Mouse (Mus musculus) right cerebral cortex, adult 2 months (tissue): ENCODE data around the gene Tph1.
A peak's percentile ranks its signal among the peaks of the same experiment; 100 is the strongest.
"Not testable (repeated sequence)": the region's sequence is repeated elsewhere in the genome, so short reads cannot be mapped to it uniquely, and the experiment has no call there.

Source experiments
- DNase-seq, 2 experiments: peaks; one replicate each; pipeline ENCODE4 v3.0.0; 2021 to 2022; ENCODE audit warnings: low spot score in 2 of 2

Gene Tph1

DNA sequence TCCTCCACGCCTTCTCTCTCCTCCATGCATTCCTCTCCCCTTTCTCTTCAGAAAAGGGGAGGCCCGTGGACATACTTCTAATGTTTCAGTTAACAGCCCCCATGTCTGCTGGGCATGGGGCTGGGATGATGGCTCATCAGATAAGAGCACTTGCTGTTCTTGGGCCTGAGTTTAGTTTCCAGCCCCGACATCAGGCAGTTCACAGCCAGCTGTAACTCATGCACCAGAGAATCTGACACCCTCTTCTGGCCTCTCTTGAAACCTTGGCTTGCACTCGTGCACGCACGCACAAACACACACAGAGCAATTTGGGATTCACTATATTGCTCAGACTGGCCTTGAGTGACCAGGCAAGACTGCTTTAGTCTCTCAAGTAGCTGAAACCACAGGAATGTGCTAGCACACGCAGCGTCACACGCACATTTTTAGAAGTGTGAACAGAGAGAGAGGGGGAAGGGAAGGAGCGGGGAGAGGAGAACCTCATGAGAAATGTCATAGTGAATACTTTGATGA is at the start of gene Tph1:
Tph1 (minus strand) TSS at position 378 of the 513 bp plus-strand sequence.
- no peak for DNase-seq

DNA sequence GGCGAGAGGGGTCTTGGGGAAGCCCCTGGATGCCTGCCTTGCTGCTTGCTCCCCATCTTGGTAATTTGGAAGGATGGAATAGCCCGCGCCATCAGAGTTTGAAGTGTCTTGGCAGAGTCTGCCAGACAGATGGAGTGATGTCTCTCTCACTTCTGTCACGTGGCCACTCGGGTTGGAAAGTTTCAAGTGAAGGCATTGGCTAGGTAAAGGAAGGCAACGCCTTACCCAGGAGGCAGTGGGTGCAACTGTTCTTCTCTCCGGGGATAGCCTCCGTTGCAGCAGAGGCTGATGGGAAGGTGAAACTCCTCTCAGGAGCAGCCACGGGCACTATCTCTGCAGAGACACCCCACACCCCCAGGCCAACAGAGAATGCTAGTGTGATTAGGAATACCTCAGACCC is 48.1 kb upstream of the Tph1 start:
- DNase-seq: no peak

DNA sequence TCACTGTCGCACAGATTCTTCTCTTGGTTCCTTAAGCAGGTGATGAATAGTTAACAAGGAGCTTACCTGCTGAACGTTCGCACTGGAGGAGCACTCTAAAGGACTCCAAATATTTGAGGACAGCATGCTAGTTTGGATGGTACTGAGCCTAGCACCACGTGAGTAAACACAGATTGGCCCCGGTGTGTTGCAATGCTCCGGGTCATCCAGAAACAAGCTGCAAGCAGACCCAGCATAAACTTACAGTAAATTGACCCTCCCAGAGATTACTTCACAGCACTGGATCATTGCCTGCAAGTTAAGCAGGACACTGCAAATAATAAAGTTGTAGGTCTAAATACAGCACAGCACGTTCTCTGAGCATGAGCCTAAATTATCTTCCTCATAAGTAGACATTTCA is 47.2 kb upstream of the Tph1 start:
- DNase-seq: no peak

DNA sequence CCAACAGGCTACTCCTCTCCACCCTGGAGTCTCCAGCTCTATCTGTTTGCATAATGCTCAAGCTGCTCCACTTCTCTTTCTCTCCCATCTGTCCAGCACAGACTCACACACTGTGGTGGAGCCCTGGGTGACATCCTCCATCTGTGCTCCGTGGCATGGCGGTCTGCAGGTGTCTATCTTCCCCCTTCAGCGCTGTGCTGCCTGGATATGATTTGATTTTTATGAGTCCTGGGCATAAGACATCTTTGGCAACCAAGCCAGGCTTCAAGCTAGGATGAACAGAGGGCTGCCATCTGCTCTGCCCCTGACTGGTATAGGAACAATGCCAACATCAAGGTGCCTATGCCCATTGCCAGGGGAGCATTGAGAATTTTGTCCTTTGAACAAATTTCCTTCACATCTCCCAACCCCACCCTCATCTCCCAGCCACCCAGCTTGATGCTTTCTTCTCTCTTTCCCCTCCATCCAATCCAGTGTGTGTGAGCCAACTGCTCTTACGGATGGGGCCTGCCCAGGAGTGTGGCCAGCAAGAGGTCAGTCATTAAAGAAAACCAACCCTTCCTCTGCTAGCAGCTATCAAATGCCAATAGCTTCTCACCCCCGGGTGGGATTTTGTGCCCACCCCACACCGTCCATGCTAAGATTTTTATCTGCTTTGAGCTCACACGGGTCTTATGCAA is 46.4 kb upstream of the Tph1 start:
- DNase-seq: no peak

DNA sequence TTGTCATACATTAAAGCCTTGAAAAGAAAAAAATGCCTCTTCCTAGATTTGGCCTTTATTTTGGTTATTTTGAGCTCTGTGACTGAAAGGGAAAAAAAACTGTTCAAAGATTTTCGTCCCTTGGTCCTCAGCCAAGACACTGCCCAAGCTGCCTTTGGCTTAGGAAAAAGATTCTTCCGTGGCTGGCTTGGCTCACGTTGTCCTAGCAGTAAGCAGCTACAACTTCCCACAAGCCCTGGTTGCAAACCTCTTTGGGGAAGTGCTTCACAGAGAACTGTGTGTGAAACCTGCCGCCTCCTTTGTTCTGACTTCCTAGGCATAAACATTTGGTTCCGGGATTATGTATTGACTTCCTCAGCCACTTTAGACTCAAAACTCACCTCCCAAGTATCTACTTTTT is 44.6 kb upstream of the Tph1 start:
- no peak for DNase-seq

DNA sequence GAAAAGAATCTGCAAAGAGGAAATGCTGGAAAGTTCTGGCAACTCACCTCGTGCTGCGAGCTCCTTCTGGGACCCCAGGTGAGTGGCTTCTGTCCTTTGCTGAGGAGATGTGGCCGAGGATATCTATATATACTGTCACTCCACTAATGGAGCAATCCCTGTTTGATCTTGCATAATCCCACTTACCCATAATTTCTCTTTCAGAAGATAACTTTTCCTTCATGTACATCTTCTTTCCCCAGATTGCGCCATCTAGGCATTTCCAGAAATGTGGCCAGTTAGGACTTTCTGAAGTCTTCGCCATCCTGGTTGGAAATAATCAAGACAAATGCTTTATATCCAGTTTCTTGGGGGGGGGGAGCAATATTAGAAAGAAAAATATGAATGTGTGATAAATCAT is 43.3 kb upstream of the Tph1 start, which contains the start of gene Saa3:
Saa3 (minus strand) TSS at position 101 of the 400 bp plus-strand sequence.
- no peak for DNase-seq

DNA sequence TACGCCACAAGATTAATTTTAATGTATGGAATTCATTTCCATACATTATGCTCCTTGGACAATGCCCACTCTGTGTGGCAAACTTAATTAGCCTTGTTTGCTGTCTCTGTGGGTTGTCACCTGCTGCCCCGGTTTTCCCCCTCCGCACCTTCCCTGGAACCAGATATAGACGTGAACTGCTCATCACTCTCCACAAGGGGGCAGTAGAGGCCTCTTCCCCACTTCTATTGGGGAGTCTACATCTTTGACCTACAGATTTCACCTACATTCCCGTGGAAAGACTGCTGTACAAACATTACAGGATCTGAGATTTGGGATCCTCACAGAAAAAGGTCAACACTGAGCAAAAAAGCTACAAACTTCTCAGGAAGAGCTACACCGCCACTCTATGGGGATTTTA is 42.2 kb upstream of the Tph1 start:
- peak; percentile 61 to 74 for DNase-seq

DNA sequence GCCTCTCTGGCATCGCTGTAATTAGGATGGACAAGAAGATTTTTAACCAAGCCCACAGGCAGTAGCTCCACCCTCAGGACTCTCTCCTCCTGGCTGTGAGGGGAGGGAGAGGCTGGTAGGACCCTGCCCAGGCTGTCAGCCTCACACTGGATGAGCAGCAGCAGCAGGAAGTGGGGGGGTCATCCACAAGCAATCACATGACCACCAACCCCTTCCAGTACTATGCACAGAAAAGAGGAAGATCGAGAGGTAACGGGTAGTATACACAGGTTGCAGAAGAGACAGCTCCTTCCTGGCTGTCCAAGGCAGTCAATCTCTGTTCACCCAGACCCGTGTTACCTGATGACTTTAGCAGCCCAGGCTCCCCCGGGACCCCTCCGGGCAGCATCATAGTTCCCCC is 39.9 kb upstream of the Tph1 start:
- DNase-seq: no peak

DNA sequence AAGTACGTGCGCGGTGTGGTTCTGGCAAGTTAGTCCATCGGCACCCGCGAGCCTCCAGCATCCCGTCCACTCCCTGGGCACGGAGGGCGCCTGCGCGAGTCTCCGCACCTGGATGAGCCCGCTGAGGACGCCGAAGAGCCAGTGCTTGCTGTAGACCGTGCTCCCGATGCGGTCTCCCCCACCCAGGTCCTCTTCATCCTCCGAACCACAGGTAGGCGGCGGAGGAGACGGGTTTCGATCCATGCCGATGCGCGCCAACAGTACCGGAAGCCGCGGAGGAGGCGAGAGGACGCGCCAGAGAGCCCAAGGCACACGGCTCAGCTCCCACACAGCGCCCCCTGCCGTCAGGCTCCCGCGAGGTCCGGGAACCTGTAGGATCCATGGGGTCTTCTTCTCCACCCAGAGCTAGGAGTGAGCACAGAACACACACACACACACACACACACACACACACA is 38.1 kb upstream of the Tph1 start, which contains the start of gene Saal1:
Saal1 (minus strand) TSS at position 291 of the 455 bp plus-strand sequence.
- DNase-seq: peak; percentile 77 to 83

DNA sequence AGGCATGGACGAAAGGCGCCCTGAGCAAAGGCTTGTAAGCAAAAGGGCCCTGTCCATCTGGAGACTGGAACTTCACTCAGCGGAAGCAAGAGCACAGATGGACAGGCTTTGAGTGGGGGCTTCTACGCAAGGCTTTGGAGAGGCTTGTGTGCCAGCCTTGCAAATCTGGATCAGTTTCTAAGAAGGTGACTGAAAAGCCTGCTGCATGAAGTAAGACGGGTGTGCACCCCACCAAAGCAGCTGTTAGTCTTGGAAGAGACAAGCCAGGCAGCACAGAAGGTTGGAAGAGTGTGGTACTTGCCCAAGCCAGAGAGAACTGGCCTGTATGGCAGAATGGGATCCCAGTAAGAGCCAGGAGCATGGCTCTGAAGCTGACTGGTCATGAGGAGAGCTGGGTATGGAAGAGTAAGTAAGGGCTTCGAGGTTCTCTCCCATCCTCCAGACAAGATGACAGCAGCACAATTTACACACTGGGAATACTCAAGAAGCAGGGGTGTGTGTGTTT is 28.2 kb upstream of the Tph1 start:
- no peak for DNase-seq

DNA sequence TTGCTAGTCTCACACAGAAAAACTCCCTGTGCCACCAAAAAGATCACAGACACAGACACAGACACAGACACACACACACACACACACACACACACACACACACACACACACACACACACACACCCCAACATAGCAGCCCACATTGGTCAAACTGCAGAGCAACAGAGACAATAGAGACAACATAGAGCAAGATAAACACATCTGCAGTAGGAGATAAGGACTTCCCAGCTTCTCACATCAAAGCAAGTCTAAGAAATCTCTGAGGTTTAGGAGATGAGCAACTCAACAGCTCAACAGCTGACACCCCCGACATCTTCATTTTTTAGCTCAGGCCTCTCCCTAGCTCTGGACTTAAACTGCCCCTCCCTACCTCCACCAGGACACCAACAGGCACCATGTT is 24.4 kb upstream of the Tph1 start:
- no peak for DNase-seq

DNA sequence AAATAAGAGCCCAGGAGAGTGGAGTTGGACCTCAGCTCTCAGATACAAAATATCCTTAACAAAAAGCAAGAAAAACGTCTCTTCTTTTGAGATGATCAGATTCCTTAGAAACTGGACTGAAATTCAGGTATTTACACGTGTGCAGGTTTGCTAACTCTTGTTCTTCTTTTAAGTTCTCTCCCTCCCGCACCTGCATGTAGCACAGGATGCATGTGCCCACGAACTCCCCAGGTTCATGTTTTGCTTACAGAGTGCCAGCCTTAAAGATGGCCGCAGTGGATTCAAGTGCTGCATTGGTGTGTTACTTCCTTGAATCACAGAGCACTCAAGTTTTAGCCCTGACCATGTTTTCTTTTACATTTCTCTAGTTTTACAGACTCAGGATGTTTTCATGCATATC is 14.5 kb upstream of the Tph1 start:
- DNase-seq: no peak

DNA sequence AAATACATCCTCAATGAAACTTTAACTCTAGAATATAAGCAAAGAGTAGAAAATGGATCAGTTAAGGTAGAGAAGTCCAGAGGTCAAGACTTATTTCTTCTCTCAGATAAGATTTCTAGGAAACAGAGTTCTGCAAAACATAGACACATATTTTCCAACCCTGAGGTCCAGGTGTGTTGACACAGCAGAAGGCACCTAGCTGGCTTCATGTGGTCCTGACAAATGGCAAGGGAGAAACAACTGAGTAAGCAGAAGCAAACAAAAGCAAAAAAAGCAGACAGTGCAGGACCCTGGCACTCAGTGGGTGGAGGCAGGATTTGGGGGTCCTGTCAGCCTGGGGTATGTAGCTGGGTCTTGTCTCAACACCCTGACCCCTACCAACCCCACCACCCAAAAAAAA is 8.4 kb upstream of the Tph1 start:
- DNase-seq: no peak

DNA sequence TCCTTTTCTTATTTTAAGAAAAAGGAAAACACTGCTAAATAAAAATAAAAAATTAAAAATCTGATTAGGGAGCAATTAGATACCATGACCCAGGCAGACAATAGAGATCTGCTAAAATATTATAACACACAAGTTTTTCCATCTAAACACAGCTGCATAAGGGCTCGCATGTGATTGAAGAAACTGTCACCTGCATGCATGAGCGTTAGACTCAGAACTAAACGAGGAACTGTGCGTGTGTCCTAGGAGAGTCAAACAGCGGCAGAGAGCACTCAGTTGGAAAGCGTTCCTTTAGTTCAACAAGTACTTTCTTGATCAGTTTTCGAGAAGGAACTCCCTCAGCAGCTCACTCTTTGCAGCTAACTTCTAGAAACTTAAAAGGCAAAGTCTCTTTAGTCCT is 6.7 kb upstream of the Tph1 start:
- not testable (repeated sequence) for DNase-seq

DNA sequence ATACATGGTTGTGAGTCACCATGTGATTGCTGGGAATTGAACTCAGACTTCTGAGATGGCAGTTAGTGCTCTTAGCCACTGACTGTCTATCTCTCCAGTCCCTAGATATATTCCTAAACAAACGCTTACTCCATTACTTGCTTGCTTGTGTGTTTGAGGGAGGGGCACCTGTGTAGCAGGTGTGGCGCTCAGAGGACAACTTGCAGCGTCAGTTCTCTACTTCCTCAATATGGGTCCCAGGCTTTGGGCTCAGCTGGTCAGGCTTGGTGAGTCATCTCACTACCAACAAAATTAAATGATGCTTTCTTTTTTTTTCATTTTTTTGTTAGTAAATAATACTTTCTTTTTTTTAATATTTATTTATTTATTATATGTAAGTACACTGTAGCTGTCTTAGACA is 6.1 kb upstream of the Tph1 start:
- DNase-seq: no peak

DNA sequence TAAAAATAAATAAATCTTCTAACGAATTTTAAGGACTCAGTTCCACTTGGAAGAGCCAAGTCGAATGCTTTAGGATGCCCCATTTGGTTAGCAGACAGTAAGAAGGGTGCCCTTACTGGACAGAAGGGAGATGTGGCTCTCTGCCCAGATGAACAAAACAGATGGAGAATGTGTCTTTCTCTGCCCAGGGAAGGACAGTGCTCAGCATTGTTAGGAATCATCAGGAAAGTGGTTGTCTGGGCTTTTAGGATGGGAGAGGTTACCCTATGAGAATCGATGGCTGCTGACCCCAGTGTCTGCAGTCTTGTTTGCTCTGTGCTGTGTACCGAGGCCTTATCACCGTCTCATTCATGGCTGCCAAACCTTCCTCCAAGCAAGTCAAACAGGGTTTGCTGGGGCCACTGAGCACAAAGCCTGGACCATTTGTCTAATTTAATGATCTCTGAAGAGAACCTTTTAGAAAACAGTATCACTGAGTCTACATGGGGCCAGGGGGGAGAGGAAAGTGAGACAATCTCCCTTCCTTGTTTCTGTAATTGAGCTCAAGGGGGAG is 4.5 kb upstream of the Tph1 start:
- DNase-seq: no peak

DNA sequence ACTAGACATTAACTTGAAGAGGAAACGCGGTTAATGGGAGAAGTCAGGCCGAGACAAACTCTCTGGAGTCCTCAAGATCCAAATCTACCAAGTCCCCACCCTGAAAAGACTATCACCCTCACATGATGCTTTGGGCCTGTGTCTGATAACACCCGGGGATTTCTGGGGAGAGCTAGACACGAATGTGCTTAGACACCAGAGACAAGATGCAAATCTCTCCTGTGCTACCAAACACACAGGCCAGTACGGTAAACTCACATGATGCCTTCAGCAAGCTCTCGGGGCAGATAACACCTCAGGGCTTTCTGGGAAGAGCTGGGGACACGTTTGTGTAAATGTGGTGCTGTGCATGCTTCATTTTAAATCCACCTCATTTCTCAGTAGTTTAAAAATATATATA is 3.5 kb upstream of the Tph1 start:
- DNase-seq: no peak

DNA sequence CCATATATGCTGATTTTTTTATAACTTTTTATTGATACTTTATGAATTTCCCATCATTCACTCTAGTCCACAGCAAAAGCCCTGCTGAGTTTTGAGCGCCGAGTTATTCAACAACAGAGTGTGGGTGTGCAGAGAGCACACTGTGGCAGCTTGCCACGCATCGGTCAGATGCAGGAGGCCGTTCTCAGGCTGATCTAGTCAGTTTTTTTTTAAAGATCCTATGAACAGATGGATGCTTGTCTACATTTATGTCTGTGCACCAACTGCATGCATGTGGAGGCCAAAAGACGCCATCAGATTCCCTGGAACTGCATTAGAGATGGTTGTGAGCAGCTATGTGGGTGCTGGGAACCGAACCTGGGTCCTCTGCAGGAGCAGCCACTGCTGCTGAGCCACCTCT is 2.7 kb upstream of the Tph1 start:
- DNase-seq: no peak

DNA sequence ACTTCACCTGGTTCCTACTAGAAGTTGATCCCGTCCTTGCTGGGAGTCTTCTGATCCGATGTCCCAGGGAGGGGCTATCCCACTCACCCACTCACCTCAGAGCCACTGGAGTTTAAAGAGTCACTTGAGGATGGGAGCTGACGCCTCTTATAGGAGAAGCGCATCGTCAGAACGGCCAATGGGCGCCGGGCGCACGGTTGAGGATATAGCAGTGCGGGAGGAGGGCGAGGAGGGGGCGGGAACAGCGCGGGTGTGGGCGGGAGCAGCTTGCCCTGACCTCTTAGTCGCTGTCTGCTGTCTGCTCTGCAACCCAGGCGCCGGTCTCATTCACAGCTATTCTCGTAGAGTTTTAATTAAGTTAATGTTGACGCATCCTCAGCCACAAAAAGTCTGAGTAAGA is 5.1 kb downstream of the Tph1 start:
- DNase-seq: no peak

DNA sequence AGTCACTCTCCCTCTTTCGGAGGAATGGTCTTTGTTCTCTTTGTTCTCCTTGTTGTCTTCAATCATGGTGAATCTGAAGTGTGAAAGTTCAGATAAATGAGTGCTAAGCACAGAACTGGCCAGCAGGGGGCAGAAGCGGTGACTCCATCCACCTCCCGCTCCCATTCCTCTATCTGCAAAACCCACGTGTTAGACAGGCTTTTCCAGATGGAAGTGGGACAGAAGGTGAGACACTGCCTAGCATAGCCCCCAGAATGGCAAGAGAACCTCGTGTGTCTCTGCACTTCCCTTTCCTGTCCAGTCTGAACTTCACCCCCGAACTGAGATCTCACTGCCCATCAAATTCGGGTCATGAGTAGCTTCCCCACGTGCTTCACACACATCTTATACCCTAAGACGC is 7.1 kb downstream of the Tph1 start:
- no peak for DNase-seq

DNA sequence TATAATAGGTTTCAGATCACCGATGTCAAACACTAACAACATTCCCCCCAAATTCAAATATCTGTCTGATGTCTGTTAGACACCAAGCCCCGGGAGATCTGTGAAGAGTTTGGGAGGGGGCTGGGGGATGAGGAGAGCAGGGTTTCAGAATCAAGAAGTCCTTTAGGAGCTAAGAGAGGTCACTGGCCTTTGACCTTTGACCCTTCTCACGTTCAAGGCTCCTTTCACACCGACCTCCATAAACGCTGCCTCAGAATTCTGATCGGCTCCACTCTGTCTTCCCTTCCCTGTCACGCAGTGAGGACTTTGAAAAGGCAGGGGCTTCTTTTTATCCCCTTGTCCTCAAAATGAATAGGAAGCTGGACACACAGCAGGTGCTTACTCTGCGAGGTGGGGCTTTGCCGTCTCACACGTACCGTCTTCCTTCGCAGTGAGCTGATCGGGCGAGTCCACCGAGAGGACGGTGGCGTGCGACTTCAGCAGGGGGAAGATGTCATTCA is 10.7 kb downstream of the Tph1 start:
- DNase-seq: no peak

DNA sequence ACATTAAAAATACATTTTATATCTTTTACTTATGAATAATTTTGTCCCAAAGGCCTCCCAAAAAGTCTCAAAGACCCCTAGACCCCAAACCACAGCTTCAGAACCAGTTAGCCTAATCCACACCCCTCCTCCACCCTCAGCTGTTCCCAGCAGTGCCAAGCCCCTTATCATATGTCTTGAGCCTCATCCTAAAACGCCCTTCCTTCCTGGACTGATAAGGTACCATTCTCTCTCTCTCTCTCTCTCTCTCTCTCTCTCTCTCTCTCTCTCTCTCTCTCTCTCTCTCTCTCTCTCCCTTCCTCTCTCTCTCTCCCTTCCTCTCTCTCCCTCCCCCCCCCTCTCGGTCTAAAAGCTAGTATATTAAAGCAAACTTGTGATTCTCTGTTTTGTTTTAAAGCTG is 20.1 kb downstream of the Tph1 start:
- no peak for DNase-seq

DNA sequence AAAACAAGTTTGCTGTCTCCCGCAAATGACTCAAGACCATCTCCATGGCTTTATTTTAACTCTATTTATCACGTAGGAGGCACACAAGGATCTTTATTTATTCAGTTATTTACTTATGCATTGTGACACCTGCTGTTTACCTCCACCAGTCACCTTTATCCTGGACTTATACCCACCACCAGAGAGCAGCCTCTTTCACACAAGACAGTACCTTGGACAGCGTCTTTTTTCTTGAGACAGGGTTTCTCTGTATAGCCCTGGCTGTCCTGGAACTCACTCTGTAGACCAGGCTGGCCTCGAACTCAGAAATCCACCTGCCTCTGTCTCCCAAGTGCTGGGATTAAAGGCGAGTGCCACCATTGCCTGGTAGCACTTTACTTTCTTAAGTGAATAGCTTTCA is 22.1 kb downstream of the Tph1 start:
- not testable (repeated sequence) for DNase-seq
